Mouse (Mus musculus) ES-E14 (cell line): ENCODE data around the gene Fga.

Source experiments
- CHD2 ChIP-seq: IDR thresholded peaks from 2 replicates; pipeline ENCODE4 v1.6.1; 2014; ENCODE audit warnings: mild to moderate bottlenecking, low read depth, low read length, inconsistent platforms
- MAFK ChIP-seq: IDR thresholded peaks from 2 replicates; pipeline ENCODE4 v1.6.1; 2014; ENCODE audit warnings: mild to moderate bottlenecking, low read depth, low read length, inconsistent platforms; ENCODE audit not compliant: insufficient read depth
- ZNF384 ChIP-seq: IDR thresholded peaks from 2 replicates; pipeline ENCODE4 v1.6.1; 2012; ENCODE audit warnings: low read depth, low read length, inconsistent platforms

GRCm38 (mm10) chr3:83003068-83003467, 22.8 kb upstream of the Fga start:
- TF ChIP-seq CHD2 (no peak), MAFK (no peak), ZNF384 (no peak)
